Mouse (Mus musculus): ENCODE measurements at regions not wholly inside any gene's neighbourhood (a gene's known extent, or its start where the extent isn't known, plus 50 kb on each side); places are given as distances from the start of the nearest gene placed in this dataset.
"Not testable (repeated sequence)": the region's sequence is repeated elsewhere in the genome, so short reads cannot be mapped to it uniquely, and the experiment has no call there.

GRCm38 (mm10) chr9:33691731-33692130 lies 794.0 kb upstream of the Kirrel3 start:
- intact Hi-C loops (cut with DNase I): no loop called here
- no peaks in the 10 kb centered on the region for H3K27me3 ChIP-seq (ENCODE audit: control insufficient read depth, insufficient read depth, low read length)
- H3K36me3 ChIP-seq (ENCODE audit: control insufficient read depth, insufficient read depth, low read length): no peaks in the 10 kb centered on the region
- TF ChIP-seq EP300 (IDR thresholded peaks at IDR 0.05; ENCODE audit: insufficient read depth, low read depth, low read length) (no peak), POLR2A (IDR thresholded peaks at IDR 0.05; ENCODE audit: insufficient read depth, low read depth, low read length) (no peak), CTCF (IDR thresholded peaks at IDR 0.05) (no peak)
- no peaks in the 10 kb centered on the region for H3K4me1 ChIP-seq (ENCODE audit: control insufficient read depth, insufficient read depth, low read length)
- no peak overlapping the region for H3K4me3 ChIP-seq
- H3K79me2 ChIP-seq (replicated peaks; ENCODE audit: control insufficient read depth, insufficient read depth, low read length): no peaks in the 10 kb centered on the region
- H3K27ac ChIP-seq: no peak overlapping the region
- 72% methylated on average over 4 of the region's 4 CpGs for WGBS
- H3K9ac ChIP-seq (ENCODE audit: low read depth, low read length): no peak overlapping the region
- DNase-seq: no peak

GRCm38 (mm10) chr9:33717614-33718013 lies 768.1 kb upstream of the Kirrel3 start:
- Histone ChIP-seq H3K79me2 (replicated peaks; ENCODE audit: control insufficient read depth, insufficient read depth, low read length) (no peaks in the 10 kb centered on the region), H3K27ac (no peak overlapping the region), H3K36me3 (ENCODE audit: control insufficient read depth, insufficient read depth, low read length) (no peaks in the 10 kb centered on the region), H3K9ac (ENCODE audit: low read depth, low read length) (no peak overlapping the region), H3K4me1 (ENCODE audit: control insufficient read depth, insufficient read depth, low read length) (no peaks in the 10 kb centered on the region), H3K27me3 (ENCODE audit: control insufficient read depth, insufficient read depth, low read length) (no peaks in the 10 kb centered on the region), H3K4me3 (no peak overlapping the region)
- TF ChIP-seq POLR2A (IDR thresholded peaks at IDR 0.05; ENCODE audit: insufficient read depth, low read depth, low read length) (no peak), CTCF (IDR thresholded peaks at IDR 0.05) (no peak)
- no peak for DNase-seq
- intact Hi-C loops (cut with DNase I): no loop called here
- 87% methylated on average over 2 of the region's 2 CpGs for WGBS

DNA sequence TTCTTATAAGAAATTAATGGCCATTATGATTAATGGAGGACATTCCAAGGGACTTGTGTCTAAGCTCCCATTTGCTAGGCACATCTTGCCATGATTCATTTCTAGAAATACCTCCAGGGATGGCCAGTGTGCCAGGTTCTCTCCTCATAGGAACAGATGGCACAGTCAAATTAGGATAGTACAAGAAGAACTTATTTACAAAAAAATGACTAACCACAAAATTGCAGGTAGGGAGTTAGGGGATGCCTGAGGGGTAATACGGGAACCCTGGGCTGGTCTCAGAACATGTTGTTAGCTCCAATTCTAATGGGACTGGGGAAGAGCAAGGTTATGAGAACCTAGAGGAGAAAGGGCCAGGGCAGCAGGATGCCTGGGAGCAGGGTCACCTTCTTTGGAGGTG lies 760.9 kb upstream of the Kirrel3 start:
- no peak overlapping the region for H3K9ac ChIP-seq (ENCODE audit: low read depth, low read length)
- no peaks in the 10 kb centered on the region for H3K4me1 ChIP-seq (ENCODE audit: control insufficient read depth, insufficient read depth, low read length)
- DNase-seq: no peak
- 90% methylated on average over 1 of the region's 1 CpGs for WGBS
- no peak overlapping the region for H3K4me3 ChIP-seq
- no peaks in the 10 kb centered on the region for H3K27me3 ChIP-seq (ENCODE audit: control insufficient read depth, insufficient read depth, low read length)
- intact Hi-C loops (cut with DNase I): no loop called here
- H3K36me3 ChIP-seq (ENCODE audit: control insufficient read depth, insufficient read depth, low read length): no peaks in the 10 kb centered on the region
- no peaks in the 10 kb centered on the region for H3K79me2 ChIP-seq (replicated peaks; ENCODE audit: control insufficient read depth, insufficient read depth, low read length)
- no peak overlapping the region for H3K27ac ChIP-seq
- no peak for TF ChIP-seq CTCF (IDR thresholded peaks at IDR 0.05)
- TF ChIP-seq POLR2A (IDR thresholded peaks at IDR 0.05; ENCODE audit: insufficient read depth, low read depth, low read length): no peak
- no peak for TF ChIP-seq EP300 (IDR thresholded peaks at IDR 0.05; ENCODE audit: insufficient read depth, low read depth, low read length)

GRCm38 (mm10) chr9:33728058-33728457 lies 757.6 kb upstream of the Kirrel3 start:
- H3K9ac ChIP-seq (ENCODE audit: low read depth, low read length); H3K4me3 ChIP-seq; DNase-seq; H3K27ac ChIP-seq; H3K4me1 ChIP-seq (ENCODE audit: control insufficient read depth, insufficient read depth, low read length); H3K27me3 ChIP-seq (ENCODE audit: control insufficient read depth, insufficient read depth, low read length); H3K79me2 ChIP-seq (replicated peaks; ENCODE audit: control insufficient read depth, insufficient read depth, low read length); intact Hi-C loops (cut with DNase I); H3K36me3 ChIP-seq (ENCODE audit: control insufficient read depth, insufficient read depth, low read length): not testable (repeated sequence)
- 66% methylated on average over 29 of the region's 37 CpGs for WGBS

GRCm38 (mm10) chr9:33760701-33761100 lies 725.0 kb upstream of the Kirrel3 start:
- H3K4me3 ChIP-seq: no peak overlapping the region
- H3K4me1 ChIP-seq (ENCODE audit: control insufficient read depth, insufficient read depth, low read length): no peaks in the 10 kb centered on the region
- no peaks in the 10 kb centered on the region for H3K79me2 ChIP-seq (replicated peaks; ENCODE audit: control insufficient read depth, insufficient read depth, low read length)
- H3K36me3 ChIP-seq (ENCODE audit: control insufficient read depth, insufficient read depth, low read length): no peaks in the 10 kb centered on the region
- TF ChIP-seq EP300 (IDR thresholded peaks at IDR 0.05; ENCODE audit: insufficient read depth, low read depth, low read length): no peak
- TF ChIP-seq CTCF (IDR thresholded peaks at IDR 0.05): no peak
- no peak for TF ChIP-seq POLR2A (IDR thresholded peaks at IDR 0.05; ENCODE audit: insufficient read depth, low read depth, low read length)
- H3K27me3 ChIP-seq (ENCODE audit: control insufficient read depth, insufficient read depth, low read length): no peaks in the 10 kb centered on the region
- DNase-seq: no peak
- intact Hi-C loops (cut with DNase I): no loop called here
- no peak overlapping the region for H3K27ac ChIP-seq
- H3K9ac ChIP-seq (ENCODE audit: low read depth, low read length): no peak overlapping the region

GRCm38 (mm10) chr9:33766235-33766634 lies 719.5 kb upstream of the Kirrel3 start:
- Histone ChIP-seq H3K4me3 (no peak overlapping the region), H3K4me1 (ENCODE audit: control insufficient read depth, insufficient read depth, low read length) (no peaks in the 10 kb centered on the region), H3K9ac (ENCODE audit: low read depth, low read length) (no peak overlapping the region), H3K36me3 (ENCODE audit: control insufficient read depth, insufficient read depth, low read length) (no peaks in the 10 kb centered on the region), H3K27me3 (ENCODE audit: control insufficient read depth, insufficient read depth, low read length) (no peaks in the 10 kb centered on the region), H3K79me2 (replicated peaks; ENCODE audit: control insufficient read depth, insufficient read depth, low read length) (no peaks in the 10 kb centered on the region), H3K27ac (no peak overlapping the region)
- intact Hi-C loops (cut with DNase I): no loop called here
- TF ChIP-seq EP300 (IDR thresholded peaks at IDR 0.05; ENCODE audit: insufficient read depth, low read depth, low read length): no peak
- TF ChIP-seq CTCF (IDR thresholded peaks at IDR 0.05): no peak
- no peak for TF ChIP-seq POLR2A (IDR thresholded peaks at IDR 0.05; ENCODE audit: insufficient read depth, low read depth, low read length)
- 57% methylated on average over 2 of the region's 2 CpGs for WGBS
- no peak for DNase-seq

DNA sequence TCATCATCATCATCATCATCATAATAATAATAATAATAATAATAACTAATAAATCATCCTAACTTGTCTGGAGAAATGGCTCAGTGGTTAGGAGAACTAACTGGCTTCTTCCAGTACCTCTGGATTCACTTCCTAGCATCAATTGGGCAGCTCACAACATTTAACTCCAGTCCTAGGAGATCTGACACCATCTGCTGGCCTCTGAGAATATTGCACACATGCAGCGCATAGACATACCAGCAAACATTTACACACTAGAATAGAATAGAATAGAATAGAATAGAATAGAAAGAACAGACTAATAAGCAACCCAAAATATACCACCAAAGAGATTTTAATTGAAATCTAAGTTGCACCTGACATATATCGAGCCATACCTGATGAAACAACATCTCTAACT lies 715.9 kb upstream of the Kirrel3 start:
- 71% methylated on average over 2 of the region's 2 CpGs for WGBS
- H3K79me2 ChIP-seq (replicated peaks; ENCODE audit: control insufficient read depth, insufficient read depth, low read length): no peaks in the 10 kb centered on the region
- H3K27ac ChIP-seq: no peak overlapping the region
- intact Hi-C loops (cut with DNase I): no loop called here
- no peak for DNase-seq
- H3K4me3 ChIP-seq: no peak overlapping the region
- H3K27me3 ChIP-seq (ENCODE audit: control insufficient read depth, insufficient read depth, low read length): no peaks in the 10 kb centered on the region
- no peak overlapping the region for H3K9ac ChIP-seq (ENCODE audit: low read depth, low read length)
- TF ChIP-seq POLR2A (IDR thresholded peaks at IDR 0.05; ENCODE audit: insufficient read depth, low read depth, low read length): no peak
- H3K36me3 ChIP-seq (ENCODE audit: control insufficient read depth, insufficient read depth, low read length): no peaks in the 10 kb centered on the region
- no peaks in the 10 kb centered on the region for H3K4me1 ChIP-seq (ENCODE audit: control insufficient read depth, insufficient read depth, low read length)

All from heart, adult 2 months (tissue).